Mouse (Mus musculus) limb, embryonic 14.5 days (tissue): ENCODE measurements around the gene Cgnl1. TPM values are rescaled to one million over a fixed set of nuclear protein-coding genes. Genes with fewer than 3 reads are reported as not detected.

Experiments used
- ATAC-seq: fragments of 200-750 bp; cut with Nextera tagmentation; 2 replicates; pipeline ENCODE4 v1.8.0; 2017; ENCODE audit warnings: low read depth, moderate number of reproducible peaks, moderate TSS enrichment; ENCODE audit not compliant: low FRiP score
- DNase-seq: peaks from one replicate; pipeline ENCODE4 v3.0.0-alpha.2; 2015; ENCODE audit warnings: low spot score
- H3K27ac ChIP-seq: fragments of 300-500 bp; sonication (generic); replicated peaks from 2 replicates; pipeline ENCODE4 v1.5.1; 2014; ENCODE audit warnings: low read depth, mild to moderate bottlenecking, low read length, moderate library complexity, mixed read lengths
- H3K27me3 ChIP-seq: fragments of 300-500 bp; sonication (generic); 2 replicates; pipeline ENCODE4 v1.6.1; 2014; ENCODE audit warnings: low read length, mixed read lengths; ENCODE audit not compliant: control insufficient read depth, insufficient read depth
- H3K36me3 ChIP-seq: fragments of 300-500 bp; sonication (generic); 2 replicates; pipeline ENCODE4 v1.6.1; 2014; ENCODE audit warnings: mild to moderate bottlenecking, low read length, moderate library complexity, mixed read lengths; ENCODE audit not compliant: control insufficient read depth, insufficient read depth
- H3K4me1 ChIP-seq: fragments of 300-500 bp; sonication (generic); 2 replicates; pipeline ENCODE4 v1.6.1; 2014; ENCODE audit warnings: antibody characterized with exemption, low read length, mixed read lengths; ENCODE audit not compliant: control insufficient read depth, insufficient read depth
- H3K4me2 ChIP-seq: fragments of 300-500 bp; sonication (generic); replicated peaks from 2 replicates; pipeline ENCODE4 v1.6.1; 2014; ENCODE audit warnings: low read depth, mild to moderate bottlenecking, low read length, moderate library complexity; ENCODE audit not compliant: severe bottlenecking
- H3K4me3 ChIP-seq: fragments of 300-500 bp; sonication (generic); replicated peaks from 2 replicates; pipeline ENCODE4 v1.5.1; 2014; ENCODE audit warnings: low read length
- H3K9ac ChIP-seq: fragments of 300-500 bp; sonication (generic); 2 replicates; pipeline ENCODE4 v1.6.1; 2014; ENCODE audit warnings: mild to moderate bottlenecking, low read depth, low read length, moderate library complexity; ENCODE audit not compliant: severe bottlenecking
- H3K9me3 ChIP-seq: fragments of 300-500 bp; sonication (generic); 2 replicates; pipeline ENCODE4 v1.6.1; 2016; ENCODE audit warnings: low read length; ENCODE audit not compliant: control insufficient read depth
- POLR2A ChIP-seq: fragments of 200-500 bp; IDR thresholded peaks from 2 replicates; pipeline ENCODE4 v1.8.0; 2012; ENCODE audit warnings: inconsistent platforms, mild to moderate bottlenecking, moderate library complexity, borderline replicate concordance; ENCODE audit not compliant: insufficient read depth, insufficient read length; ENCODE audit errors: extremely low read depth
- WGBS: fragments of 180-500 bp; shearing (Covaris S2); extraction: QIAGEN DNeasy Blood & Tissue Kit; methylation state at CpG from one replicate; pipeline ENCODE4 v1.1.7; 2014; 5-methylcytosine and 5-hydroxymethylcytosine counted together
- polyA plus RNA-seq, 2 experiments: library from polyadenylated mRNA; depleted of rRNA in 1 of 2; stranded (reverse) in 1 of 2; unstranded in 1 of 2; fragments of >200 nt; fragmentation: Nextera tagmentation in 1 of 2; extraction: Ambion mirVana in 1 of 2; gene quantifications; 2 replicates each; pipeline versions ENCODE4 v1.2.1 to v1.2.3; 2012 to 2014

The Cgnl1 gene
- polyA plus RNA-seq, 2 experiments: 12.8 to 14.3 TPM

DNA sequence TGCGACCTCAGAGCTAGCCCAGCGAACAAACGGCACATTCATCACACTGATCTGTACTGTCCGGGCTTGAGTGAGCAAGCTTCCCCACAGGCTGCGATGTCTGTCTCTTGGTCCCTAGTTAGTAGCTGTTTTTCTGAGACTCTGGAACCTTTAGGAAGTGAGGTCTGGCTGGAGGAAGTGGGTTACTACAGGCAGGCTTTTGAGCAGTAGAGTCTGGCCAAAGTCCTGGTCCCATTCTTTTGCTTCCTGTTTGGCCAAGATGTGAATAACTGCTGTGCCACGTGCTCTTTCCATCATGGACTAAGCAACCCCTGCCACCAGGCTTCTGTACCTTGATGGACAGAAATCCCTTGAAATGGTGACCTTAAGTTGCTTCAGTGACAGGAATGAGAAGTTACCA lies 174.5 kb downstream of the Cgnl1 start:
- no peak overlapping the region for H3K4me3 ChIP-seq
- H3K4me2 ChIP-seq: no peak overlapping the region
- H3K4me1 ChIP-seq: peaks cover 5% of the 10 kb centered on the region; the same call in 1 of the 2 replicates
- no peak overlapping the region for H3K9ac ChIP-seq
- TF ChIP-seq POLR2A: no peak
- DNase-seq (no peak), ATAC-seq (no peak)
- H3K9me3 ChIP-seq: no peaks in the 10 kb centered on the region
- WGBS: 68% methylated on average over 6 of the region's 6 CpGs
- no peaks in the 10 kb centered on the region for H3K36me3 ChIP-seq
- no peak overlapping the region for H3K27ac ChIP-seq
- no peaks in the 10 kb centered on the region for H3K27me3 ChIP-seq

DNA sequence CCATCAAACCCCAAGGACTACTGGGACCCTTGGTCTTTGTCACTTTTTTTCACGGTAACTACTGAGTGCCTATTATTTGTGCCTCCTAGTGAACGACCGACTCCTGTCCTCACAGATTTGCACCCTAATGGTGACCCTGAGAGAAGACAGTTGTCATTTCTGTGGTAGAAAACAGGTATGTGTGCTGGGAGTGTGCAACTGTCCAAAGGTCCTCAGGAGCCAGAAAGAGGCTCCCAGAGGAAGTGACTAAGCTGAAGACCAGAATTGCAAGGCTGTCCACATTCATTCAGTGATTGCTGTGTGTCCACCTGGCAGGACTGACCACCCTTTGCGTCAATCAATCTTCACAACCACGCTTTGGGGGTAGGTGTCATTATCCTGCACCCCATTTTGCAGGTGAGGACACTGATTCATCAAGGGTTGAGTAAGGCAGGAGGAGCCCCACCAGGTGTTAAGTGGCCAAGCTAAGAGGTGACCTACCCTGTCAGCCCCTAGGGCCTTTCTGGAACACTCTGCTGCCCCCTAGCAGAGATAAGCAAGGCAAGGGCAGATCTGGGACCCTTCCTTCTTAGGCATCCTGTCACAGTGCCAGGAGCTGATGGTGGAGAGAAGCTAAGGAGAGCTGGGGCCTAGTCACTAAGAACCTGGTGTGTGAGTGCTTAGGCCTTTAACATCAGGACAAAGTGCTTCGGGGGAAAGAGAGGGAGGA lies 178.7 kb downstream of the Cgnl1 start:
- ATAC-seq (no peak), DNase-seq (no peak)
- H3K27ac ChIP-seq: no peak overlapping the region
- TF ChIP-seq POLR2A: no peak
- peak overlapping the region; percentile 56 for H3K4me3 ChIP-seq
- H3K9ac ChIP-seq: peak overlapping the region; percentile 63; the same call in 1 of the 2 replicates
- H3K4me2 ChIP-seq: peak overlapping the region; percentile 91
- peaks cover 13% of the 10 kb centered on the region; the same call in 1 of the 2 replicates for H3K4me1 ChIP-seq
- 33% methylated on average over 6 of the region's 6 CpGs for WGBS
- no peaks in the 10 kb centered on the region for H3K9me3 ChIP-seq
- H3K36me3 ChIP-seq: no peaks in the 10 kb centered on the region
- no peaks in the 10 kb centered on the region for H3K27me3 ChIP-seq

DNA sequence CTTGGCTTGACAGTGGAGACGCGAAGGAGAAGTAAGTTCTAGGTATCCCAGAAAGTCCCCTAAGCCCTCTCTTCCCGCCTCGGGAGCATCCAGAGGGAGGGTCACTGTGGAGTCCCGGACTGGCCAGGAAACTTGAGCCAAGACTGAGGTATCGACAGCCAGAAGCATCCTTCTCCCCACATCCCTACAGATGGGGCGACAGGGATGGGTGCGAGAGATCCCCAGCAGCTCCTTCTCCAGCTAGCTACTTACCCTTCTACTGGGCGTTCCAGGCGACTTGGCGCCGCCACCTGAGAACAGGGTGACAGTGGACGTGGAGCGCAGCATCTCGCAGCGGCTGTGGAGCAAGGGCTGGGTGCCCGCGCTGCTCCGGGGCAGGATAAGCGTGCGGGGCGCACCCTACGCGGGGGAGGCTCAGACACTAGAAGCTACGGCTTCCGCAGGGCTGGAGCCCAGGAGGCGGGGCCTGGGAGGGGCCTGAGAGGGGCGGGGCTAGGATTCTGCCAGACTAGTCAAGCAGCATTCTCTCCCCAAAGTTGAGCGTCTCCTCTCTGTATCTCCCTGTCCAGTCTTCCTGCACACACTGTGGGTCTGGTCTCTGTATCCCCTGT lies 179.4 kb downstream of the Cgnl1 start, which contains the start of gene Myzap:
Gene Myzap (minus strand): TSS at position 423 of the 611 bp plus-strand sequence.
- WGBS: 2% methylated on average over 28 of the region's 29 CpGs
- Histone ChIP-seq H3K4me3 (peak within 1 kb of the TSS; percentile 56), H3K9me3 (no peaks in the 10 kb centered on the region), H3K4me2 (peak within 1 kb of the TSS; percentile 91), H3K27me3 (no peaks in the 10 kb centered on the region), H3K9ac (peak within 1 kb of the TSS; percentile 63), H3K4me1 (peaks cover 13% of the 10 kb centered on the region; the same call in 1 of the 2 replicates), H3K36me3 (no peaks in the 10 kb centered on the region), H3K27ac (no peak within 1 kb of the TSS)
- peak; percentile 89 for ATAC-seq
- no peak for TF ChIP-seq POLR2A
- DNase-seq: peak; percentile 86

DNA sequence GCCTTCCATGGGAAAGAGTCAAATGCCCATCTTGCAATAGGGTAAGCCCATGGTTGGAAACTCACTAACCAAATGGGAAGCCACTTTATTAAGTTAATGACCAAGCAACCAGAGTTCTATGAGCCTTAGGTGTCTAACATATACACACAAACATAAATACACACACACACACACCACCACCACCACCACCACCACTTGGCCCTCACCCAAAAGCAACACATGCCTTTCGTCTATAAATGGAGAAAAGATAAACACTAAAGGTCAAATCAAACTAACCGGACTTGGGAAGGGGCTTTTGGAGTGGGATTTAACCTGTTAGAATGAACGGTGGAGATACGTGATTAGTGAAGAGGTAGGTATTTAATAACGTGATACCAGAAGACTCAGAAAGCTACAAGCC lies 180.3 kb downstream of the Cgnl1 start:
- Histone ChIP-seq H3K9me3 (no peaks in the 10 kb centered on the region; the same call in 1 of the 2 replicates), H3K4me1 (peaks cover 13% of the 10 kb centered on the region; the same call in 1 of the 2 replicates), H3K27me3 (no peaks in the 10 kb centered on the region), H3K4me2 (no peak overlapping the region; the same call in 1 of the 2 replicates), H3K4me3 (no peak overlapping the region), H3K9ac (no peak overlapping the region), H3K36me3 (no peaks in the 10 kb centered on the region), H3K27ac (no peak overlapping the region)
- no peak for ATAC-seq
- DNase-seq: no peak
- WGBS: 56% methylated on average over 5 of the region's 5 CpGs
- TF ChIP-seq POLR2A: no peak

DNA sequence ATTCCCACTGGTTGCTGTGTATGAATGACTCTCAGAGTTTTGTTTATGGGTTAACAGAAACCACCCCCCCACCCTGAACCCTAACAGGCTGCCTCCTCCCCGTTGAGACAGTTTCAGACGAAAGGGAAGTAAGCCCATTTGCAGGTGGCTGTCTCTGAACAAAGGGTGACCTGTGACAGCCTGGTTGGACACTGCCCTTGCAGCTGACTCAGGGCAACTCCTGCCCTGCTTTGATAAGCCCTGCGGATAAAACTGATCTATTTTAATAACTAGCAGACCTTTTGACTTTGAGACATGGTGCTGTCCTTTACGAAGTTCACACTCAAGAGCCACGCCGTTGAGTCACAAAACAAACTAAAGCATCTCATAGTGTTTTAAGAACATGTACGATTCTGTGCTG lies 181.6 kb downstream of the Cgnl1 start:
- Histone ChIP-seq H3K27me3 (no peaks in the 10 kb centered on the region), H3K4me2 (no peak overlapping the region), H3K9ac (no peak overlapping the region), H3K27ac (no peak overlapping the region), H3K36me3 (no peaks in the 10 kb centered on the region), H3K4me1 (peaks cover 13% of the 10 kb centered on the region; the same call in 1 of the 2 replicates), H3K4me3 (no peak overlapping the region), H3K9me3 (peaks cover 9% of the 10 kb centered on the region; the same call in 1 of the 2 replicates)
- 77% methylated on average over 7 of the region's 7 CpGs for WGBS
- ATAC-seq (no peak), DNase-seq (no peak)
- no peak for TF ChIP-seq POLR2A
